Mouse (Mus musculus) testis, adult 10 weeks (tissue): ENCODE measurements around the gene Htr1d. TPM values are rescaled to one million over a fixed set of nuclear protein-coding genes. Genes with fewer than 3 reads are reported as not detected.

Experiments used
- polyA plus RNA-seq: library from polyadenylated mRNA; stranded (reverse); fragments of 350-450 nt; fragmentation: Illumina TruSeq; extraction: RNeasy Lipid Tissue Mini Kit (QIAGEN cat#74804); gene quantifications from one replicate; pipeline ENCODE4 v1.2.3, GENCODE M21; 2014; ENCODE audit warnings: low read depth, low replicate concordance

Gene Htr1d
- not detected for polyA plus RNA-seq

DNA sequence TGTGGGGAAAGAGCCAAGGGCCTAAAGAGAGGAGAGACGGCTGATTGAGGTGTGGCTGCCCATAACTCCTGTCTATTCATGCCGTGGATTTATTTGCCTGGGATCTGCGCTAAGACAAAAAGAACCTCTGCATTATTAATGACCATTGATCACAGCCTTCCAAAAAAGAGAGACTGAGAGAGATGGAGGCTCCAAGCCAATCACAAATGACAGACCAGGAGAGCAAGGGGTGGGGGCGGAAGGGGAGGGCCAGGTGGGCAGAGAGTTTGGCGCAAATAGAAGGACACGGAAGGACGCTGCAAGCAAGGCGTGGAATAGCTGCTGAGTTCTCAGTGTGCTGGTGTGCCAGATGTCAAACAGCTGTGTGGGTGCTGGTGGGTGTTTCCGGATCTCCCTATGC, at the start of gene Htr1d:
Htr1d (plus strand) TSS at position 301 of the 400 bp plus-strand sequence.

DNA sequence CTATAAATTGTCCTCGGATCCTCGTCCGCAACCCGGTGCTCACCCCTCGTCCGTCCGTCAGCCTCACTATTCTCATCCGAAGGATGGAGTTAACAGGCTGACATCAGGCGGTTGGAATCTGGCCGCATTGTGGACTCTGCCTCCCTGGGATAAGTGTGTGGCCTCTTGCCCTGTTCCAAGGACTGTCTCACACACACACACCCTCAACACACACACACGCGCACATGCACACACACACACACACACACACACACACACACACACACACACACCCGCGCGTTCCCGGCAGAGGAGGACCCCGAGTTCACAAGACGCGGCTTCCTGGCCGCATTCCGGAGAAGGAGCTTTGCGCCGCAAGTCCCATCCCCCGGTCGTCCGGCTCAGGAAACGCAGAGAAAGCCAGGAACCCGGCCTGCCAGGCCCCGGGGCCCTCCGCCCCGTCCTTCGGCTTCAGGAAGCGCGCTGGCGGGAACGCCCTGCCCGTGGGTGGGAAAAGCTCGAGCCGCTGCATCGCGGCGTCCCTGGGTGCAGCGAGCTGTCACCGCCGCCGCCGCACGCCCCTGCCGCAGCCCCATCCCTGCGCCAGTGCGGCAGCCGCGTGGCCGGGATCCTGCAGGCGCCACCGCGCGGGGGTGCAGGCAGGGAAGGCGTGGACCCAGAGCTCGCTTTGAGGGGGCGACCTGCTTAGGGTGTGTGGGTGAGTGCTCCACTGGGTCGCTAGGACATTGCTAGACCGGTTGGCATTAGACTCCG, 38.9 kb downstream of the Htr1d start, which contains the start of gene 6030445D17Rik:
6030445D17Rik (plus strand) TSS at position 165 of the 753 bp plus-strand sequence.

DNA sequence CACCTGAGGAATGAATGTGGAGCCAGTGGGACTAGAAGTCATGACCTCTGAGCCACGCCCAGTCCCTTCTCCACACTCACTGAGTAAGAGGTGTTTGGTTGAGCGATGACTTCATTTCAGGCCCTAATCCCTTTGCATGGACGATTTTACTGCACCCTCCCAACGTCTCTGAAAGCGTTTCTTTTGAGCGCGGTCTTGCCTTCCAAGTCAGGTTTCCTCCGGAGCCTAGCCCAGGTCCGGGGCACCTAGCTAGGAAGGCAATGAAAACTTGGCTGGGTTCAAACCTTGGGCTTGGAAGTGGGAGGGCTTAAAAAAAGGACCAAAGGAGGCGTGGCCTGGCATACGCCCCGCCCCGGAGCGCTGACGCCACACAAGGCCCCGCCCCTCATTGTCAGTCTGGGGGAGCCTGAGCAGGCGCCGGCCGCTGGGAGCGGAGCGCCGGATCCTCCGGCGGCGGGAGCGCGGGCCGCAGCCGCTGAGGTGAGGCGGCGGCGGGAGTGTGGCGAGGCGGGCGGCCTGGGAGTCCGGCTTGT, 46.1 kb downstream of the Htr1d start, which contains the start of gene Luzp1:
Luzp1 (plus strand) TSS at position 391 of the 533 bp plus-strand sequence.

Other genes with a start within 250 kb of the Htr1d start
- gene Asap3, start 217.2 kb upstream of the Htr1d start, polyA plus RNA-seq: 0.35 TPM
- gene Tcea3, start 175.8 kb upstream of the Htr1d start, polyA plus RNA-seq: 0.67 TPM
- 3.5 TPM for gene Zfp46, start 138.8 kb upstream of the Htr1d start, polyA plus RNA-seq
- gene Hnrnpr, start 112.6 kb upstream of the Htr1d start, polyA plus RNA-seq: 207 TPM
- gene 6030445D17Rik, start 38.7 kb downstream of the Htr1d start, polyA plus RNA-seq: not detected
- gene Luzp1, start 46.2 kb downstream of the Htr1d start, polyA plus RNA-seq: 271 TPM
- 176 TPM for gene Kdm1a, start 179.2 kb downstream of the Htr1d start, polyA plus RNA-seq
- gene Tex46, start 186.9 kb downstream of the Htr1d start, polyA plus RNA-seq: 23.1 TPM
- 0.07 TPM for gene Lactbl1, start 199.1 kb downstream of the Htr1d start, polyA plus RNA-seq